Mouse (Mus musculus) intestine, embryonic 14.5 days (tissue): ENCODE measurements around the gene Actl6b. TPM values are rescaled to one million over a fixed set of nuclear protein-coding genes. Genes with fewer than 3 reads are reported as not detected.

Experiments used
- ATAC-seq: fragments of 200-750 bp; cut with Nextera tagmentation; replicated peaks from 2 replicates; pipeline ENCODE4 v1.8.0; 2017; ENCODE audit warnings: low read depth, moderate number of reproducible peaks, moderate TSS enrichment, moderate library complexity; ENCODE audit not compliant: low FRiP score, low TSS enrichment
- DNase-seq: peaks from one replicate; pipeline ENCODE4 v3.0.0-alpha.2; 2018; ENCODE audit warnings: low spot score
- H3K27ac ChIP-seq: fragments of 300-500 bp; sonication (generic); 2 replicates; pipeline ENCODE4 v1.5.1; 2014; ENCODE audit warnings: low read depth, mild to moderate bottlenecking, control low read depth
- H3K27me3 ChIP-seq: fragments of 300-500 bp; sonication (generic); replicated peaks from 2 replicates; pipeline ENCODE4 v1.6.1; 2014; ENCODE audit warnings: low read length, control low read depth; ENCODE audit not compliant: control insufficient read depth, insufficient read depth
- H3K36me3 ChIP-seq: fragments of 300-500 bp; sonication (generic); 2 replicates; pipeline ENCODE4 v1.6.1; 2014; ENCODE audit warnings: low read length, control low read depth; ENCODE audit not compliant: control insufficient read depth, insufficient read depth
- H3K4me1 ChIP-seq: fragments of 300-500 bp; sonication (generic); replicated peaks from 2 replicates; pipeline ENCODE4 v1.6.1; 2014; ENCODE audit warnings: low read length, control low read depth, mixed read lengths; ENCODE audit not compliant: control insufficient read depth, insufficient read depth
- H3K4me2 ChIP-seq: fragments of 300-500 bp; sonication (generic); 2 replicates; pipeline ENCODE4 v1.6.1; 2014; ENCODE audit warnings: low read length
- H3K4me3 ChIP-seq: fragments of 300-500 bp; sonication (generic); 2 replicates; pipeline ENCODE4 v1.5.1; 2014; ENCODE audit warnings: low read depth, low read length, control low read depth, mixed read lengths
- H3K9ac ChIP-seq: fragments of 300-500 bp; sonication (generic); 2 replicates; pipeline ENCODE4 v1.6.1; 2014; ENCODE audit warnings: mild to moderate bottlenecking, low read length
- H3K9me3 ChIP-seq: fragments of 300-500 bp; sonication (generic); 2 replicates; pipeline ENCODE4 v1.6.1; 2016; ENCODE audit warnings: low read length, control low read depth; ENCODE audit not compliant: control insufficient read depth
- WGBS: fragments of 180-500 bp; shearing (Covaris S2); extraction: QIAGEN DNeasy Blood & Tissue Kit; methylation state at CpG from one replicate; pipeline ENCODE4 v1.1.7; 2014; 5-methylcytosine and 5-hydroxymethylcytosine counted together
- polyA plus RNA-seq: library from polyadenylated mRNA; unstranded; fragments of >200 nt; fragmentation: Nextera tagmentation; extraction: Ambion mirVana; gene quantifications from 2 replicates; pipeline ENCODE4 v1.2.1, GENCODE M21; 2014

Gene Actl6b
- polyA plus RNA-seq, 1 experiment from 2014 or later = 3.5 TPM

GRCm38 (mm10) chr5:137531414-137532130, 21.7 kb upstream of the Actl6b start:
- under 1% methylated on average over 50 of the region's 51 CpGs for WGBS
- Histone ChIP-seq H3K4me1 (peaks cover 9% of the 10 kb centered on the region; the same call in 1 of the 2 replicates), H3K4me3 (peak overlapping the region; percentile 84), H3K27ac (peak overlapping the region; percentile 88), H3K9me3 (no peaks in the 10 kb centered on the region), H3K9ac (peak overlapping the region; percentile 82), H3K4me2 (peak overlapping the region; percentile 83), H3K36me3 (peaks cover 36% of the 10 kb centered on the region), H3K27me3 (no peaks in the 10 kb centered on the region)
- ATAC-seq = 0 out of 2 replicates have a peak, but pooled peaks have one; percentile 1
- DNase-seq = peak; percentile 78

GRCm38 (mm10) chr5:137532131-137532807, 21.0 kb upstream of the Actl6b start:
- H3K36me3 ChIP-seq = peaks cover 30% of the 10 kb centered on the region
- no peaks in the 10 kb centered on the region for H3K9me3 ChIP-seq
- DNase-seq (peak; percentile 81), ATAC-seq (no peak)
- under 1% methylated on average over 19 of the region's 19 CpGs for WGBS
- no peaks in the 10 kb centered on the region for H3K27me3 ChIP-seq
- H3K4me1 ChIP-seq = peaks cover 9% of the 10 kb centered on the region; the same call in 1 of the 2 replicates
- peak overlapping the region; percentile 88 for H3K27ac ChIP-seq
- peak overlapping the region; percentile 82 for H3K9ac ChIP-seq
- peak overlapping the region; percentile 83 for H3K4me2 ChIP-seq
- peak overlapping the region; percentile 84 for H3K4me3 ChIP-seq

GRCm38 (mm10) chr5:137532808-137533116, 20.6 kb upstream of the Actl6b start:
- DNase-seq (no peak), ATAC-seq (peak; percentile 19)
- Histone ChIP-seq H3K27ac (peak overlapping the region; percentile 88), H3K36me3 (peaks cover 25% of the 10 kb centered on the region), H3K27me3 (no peaks in the 10 kb centered on the region), H3K9me3 (no peaks in the 10 kb centered on the region), H3K4me1 (peaks cover 9% of the 10 kb centered on the region; the same call in 1 of the 2 replicates), H3K4me2 (peak overlapping the region; percentile 83), H3K9ac (peak overlapping the region; percentile 82), H3K4me3 (peak overlapping the region; percentile 84)
- whole genome bisulfite sequencing = 0% methylated on average over 10 of the region's 12 CpGs

- H3K4me3 ChIP-seq = peak within 1 kb of the TSS; percentile 84
- H3K4me1 ChIP-seq = peaks cover 9% of the 10 kb centered on the region; the same call in 1 of the 2 replicates
- peaks cover 20% of the 10 kb centered on the region for H3K36me3 ChIP-seq
- WGBS = under 1% methylated on average over 40 of the region's 40 CpGs
- H3K9ac ChIP-seq = peak within 1 kb of the TSS; percentile 82
- peak; percentile 86 for ATAC-seq
- H3K4me2 ChIP-seq = peak within 1 kb of the TSS; percentile 83
- no peaks in the 10 kb centered on the region for H3K27me3 ChIP-seq
- H3K27ac ChIP-seq = peak within 1 kb of the TSS; percentile 88
- DNase-seq = peak; percentile 98
- H3K9me3 ChIP-seq = no peaks in the 10 kb centered on the region
Measured at GRCm38 (mm10) chr5:137533117-137533827, 20.0 kb upstream of the Actl6b start, which contains the start of the genes Epo and Gnb2. Epo (minus strand) TSS chr5:137533242. Gnb2 (minus strand) TSS chr5:137533510.

- ATAC-seq (no peak), DNase-seq (no peak)
- Histone ChIP-seq H3K4me3 (no peak overlapping the region), H3K4me2 (no peak overlapping the region), H3K27ac (no peak overlapping the region), H3K9ac (no peak overlapping the region), H3K4me1 (peaks cover 5% of the 10 kb centered on the region; the same call in 1 of the 2 replicates), H3K9me3 (no peaks in the 10 kb centered on the region), H3K36me3 (peaks cover 5% of the 10 kb centered on the region), H3K27me3 (no peaks in the 10 kb centered on the region)
- 93% methylated on average over 3 of the region's 3 CpGs for WGBS
Measured at GRCm38 (mm10) chr5:137534762-137535161, 18.6 kb upstream of the Actl6b start.

- Histone ChIP-seq H3K36me3 (no peaks in the 10 kb centered on the region; the same call in 1 of the 2 replicates), H3K9ac (no peak overlapping the region), H3K4me1 (no peaks in the 10 kb centered on the region; the same call in 1 of the 2 replicates), H3K27ac (no peak overlapping the region), H3K9me3 (no peaks in the 10 kb centered on the region), H3K4me2 (no peak overlapping the region), H3K27me3 (no peaks in the 10 kb centered on the region), H3K4me3 (no peak overlapping the region)
- DNase-seq (no peak), ATAC-seq (no peak)
- WGBS = 69% methylated on average over 9 of the region's 9 CpGs
Measured at GRCm38 (mm10) chr5:137535318-137535717, 18.0 kb upstream of the Actl6b start.

- no peaks in the 10 kb centered on the region for H3K36me3 ChIP-seq
- H3K27ac ChIP-seq = no peak overlapping the region
- no peak overlapping the region for H3K4me3 ChIP-seq
- H3K27me3 ChIP-seq = no peaks in the 10 kb centered on the region
- H3K9ac ChIP-seq = no peak overlapping the region
- H3K4me1 ChIP-seq = no peaks in the 10 kb centered on the region; the same call in 1 of the 2 replicates
- no peaks in the 10 kb centered on the region for H3K9me3 ChIP-seq
- ATAC-seq = no peak
- 58% methylated on average over 4 of the region's 4 CpGs for WGBS
- no peak for DNase-seq
- H3K4me2 ChIP-seq = no peak overlapping the region
Measured at GRCm38 (mm10) chr5:137537461-137537860, 15.9 kb upstream of the Actl6b start.

GRCm38 (mm10) chr5:137539291-137539801, 14.0 kb upstream of the Actl6b start:
- no peaks in the 10 kb centered on the region for H3K27me3 ChIP-seq
- WGBS = 56% methylated on average over 7 of the region's 7 CpGs
- no peak overlapping the region for H3K4me3 ChIP-seq
- H3K4me2 ChIP-seq = no peak overlapping the region
- ATAC-seq = no peak
- no peak overlapping the region for H3K27ac ChIP-seq
- no peaks in the 10 kb centered on the region for H3K9me3 ChIP-seq
- H3K36me3 ChIP-seq = no peaks in the 10 kb centered on the region
- DNase-seq = no peak
- H3K9ac ChIP-seq = no peak overlapping the region
- no peaks in the 10 kb centered on the region for H3K4me1 ChIP-seq
